Mouse (Mus musculus): ENCODE data around the gene Dlx5.
A peak's percentile ranks its signal among the peaks of the same experiment; 100 is the strongest.

The Dlx5 gene

GRCm38 (mm10) chr6:6881638-6882190, at the start of gene Dlx5:
Dlx5 (minus strand) TSS chr6:6882085.
- peak; percentile 75 for DNase-seq (ENCODE audit: low read depth)

- no peak for DNase-seq (ENCODE audit: low read depth)
Observed at GRCm38 (mm10) chr6:6931507-6931906, 49.6 kb upstream of the Dlx5 start.

- no peak for DNase-seq (ENCODE audit: low read depth)
Observed at GRCm38 (mm10) chr6:6930831-6931230, 48.9 kb upstream of the Dlx5 start.

GRCm38 (mm10) chr6:6925264-6925663, 43.4 kb upstream of the Dlx5 start:
- DNase-seq (ENCODE audit: low read depth), result no peak

GRCm38 (mm10) chr6:6917334-6917733, 35.4 kb upstream of the Dlx5 start:
- no peak for DNase-seq (ENCODE audit: low read depth)

- DNase-seq (ENCODE audit: low read depth), result no peak
Observed at GRCm38 (mm10) chr6:6915526-6915915, 33.6 kb upstream of the Dlx5 start.

- peak; percentile 30 for DNase-seq (ENCODE audit: low read depth)
Observed at GRCm38 (mm10) chr6:6914849-6915525, 33.1 kb upstream of the Dlx5 start.

GRCm38 (mm10) chr6:6914304-6914703, 32.4 kb upstream of the Dlx5 start:
- DNase-seq (ENCODE audit: low read depth), result no peak

- DNase-seq (ENCODE audit: low read depth), result peak; percentile 86
Observed at GRCm38 (mm10) chr6:6909586-6909985, 27.7 kb upstream of the Dlx5 start.

- no peak for DNase-seq (ENCODE audit: low read depth)
Observed at GRCm38 (mm10) chr6:6890047-6890446, 8.2 kb upstream of the Dlx5 start.

GRCm38 (mm10) chr6:6886225-6886624, 4.3 kb upstream of the Dlx5 start:
- DNase-seq (ENCODE audit: low read depth), result no peak

GRCm38 (mm10) chr6:6884897-6885296, 3.0 kb upstream of the Dlx5 start:
- DNase-seq (ENCODE audit: low read depth), result no peak

GRCm38 (mm10) chr6:6882266-6882797, 447 bp upstream of the Dlx5 start:
- DNase-seq (ENCODE audit: low read depth), result no peak

- no peak for DNase-seq (ENCODE audit: low read depth)
Observed at GRCm38 (mm10) chr6:6881115-6881637, 709 bp downstream of the Dlx5 start.

GRCm38 (mm10) chr6:6880361-6881114, 1.3 kb downstream of the Dlx5 start:
- no peak for DNase-seq (ENCODE audit: low read depth)

GRCm38 (mm10) chr6:6879371-6880325, 2.2 kb downstream of the Dlx5 start:
- DNase-seq (ENCODE audit: low read depth), result no peak

GRCm38 (mm10) chr6:6878841-6879291, 3.0 kb downstream of the Dlx5 start:
- no peak for DNase-seq (ENCODE audit: low read depth)

- DNase-seq (ENCODE audit: low read depth), result no peak
Observed at GRCm38 (mm10) chr6:6877981-6878840, 3.7 kb downstream of the Dlx5 start.

- no peak for DNase-seq (ENCODE audit: low read depth)
Observed at GRCm38 (mm10) chr6:6877346-6877910, 4.5 kb downstream of the Dlx5 start.

GRCm38 (mm10) chr6:6876731-6877130, 5.2 kb downstream of the Dlx5 start:
- no peak for DNase-seq (ENCODE audit: low read depth)

All from fibroblast of lung, adult 2 months (primary cell).